Mouse (Mus musculus): ENCODE measurements at regions not wholly inside any gene's neighbourhood (a gene's known extent, or its start where the extent isn't known, plus 50 kb on each side); places are given as distances from the start of the nearest gene placed in this dataset.

DNA sequence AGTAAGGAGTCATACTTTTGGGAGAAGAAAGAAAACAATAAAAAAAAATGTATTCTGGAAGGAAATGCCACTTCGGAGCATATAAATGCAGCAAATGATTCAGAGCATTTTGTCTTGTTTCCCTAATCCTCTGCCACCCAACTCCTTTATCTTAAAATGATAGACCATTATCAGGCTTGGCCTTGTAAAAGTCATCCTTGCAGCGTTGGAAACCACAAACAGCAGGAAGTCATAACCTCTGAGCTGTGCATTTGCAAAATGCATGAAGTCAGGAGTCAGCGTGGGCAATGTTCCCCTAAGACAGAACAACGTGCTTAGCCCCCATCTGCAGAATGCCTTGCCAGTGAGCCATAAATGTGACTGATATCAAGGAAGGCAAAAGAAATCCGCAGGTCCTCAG, 80.2 kb upstream of the Abca1 start:
- TF ChIP-seq POLR2A (IDR thresholded peaks at IDR 0.05; ENCODE audit: low read depth, low read length): no peak
- TF ChIP-seq CTCF (IDR thresholded peaks at IDR 0.05; ENCODE audit: extremely low read depth, insufficient read length, insufficient replicate concordance, low read depth, low read length): no peak
